ENCODE assay signal across 20 mouse cellular contexts in the genomic region with DNA sequence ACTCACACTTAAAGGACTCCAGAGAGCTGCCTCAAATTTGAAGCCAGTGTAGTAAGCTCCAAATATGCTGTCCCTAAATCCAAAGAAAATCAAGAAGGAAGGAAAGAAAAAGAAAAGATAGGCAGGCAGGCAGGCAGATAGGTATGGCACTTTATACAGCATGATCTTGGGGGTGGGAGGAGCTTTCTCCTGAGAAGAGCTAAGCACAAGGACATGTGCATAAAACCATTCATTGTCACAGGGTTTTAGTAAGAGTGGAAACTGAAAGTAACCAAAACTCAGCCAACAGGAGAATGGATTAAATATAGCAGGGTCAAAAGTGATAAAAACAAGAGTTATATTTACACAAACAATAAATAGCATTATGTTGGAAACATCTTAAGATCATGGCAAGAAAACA. TPM values are rescaled to one million over a fixed set of nuclear protein-coding genes. Genes with fewer than 3 reads are reported as not detected.
DNase-seq lines count a peak whose midpoint lies in the region; ATAC-seq and TF ChIP-seq lines count a peak whose summit lies in the region.
"Had no signal": no experiment of that assay in that cellular context is flagged by ENCODE, and none has a peak within 500 bp of the region (broad histone marks: within the 10 kb centered on the region; RNA-seq: fewer than 3 reads in every experiment).

No protein-coding gene starts in this region.

- H3K9me3 ChIP-seq in midbrain, embryonic 10.5 days (replicated peaks), result no peaks in the 10 kb centered on the region
- H3K9me3 ChIP-seq: hindbrain, embryonic 13.5 days; limb, embryonic 10.5 days; liver, embryonic 12.5 days; lung, embryonic 15.5 days had no signal

- no peaks in the 10 kb centered on the region for H3K27me3 ChIP-seq in midbrain, embryonic 10.5 days (ENCODE audit: low read depth, poor library complexity, severe bottlenecking)
- H3K27me3 ChIP-seq: hindbrain, embryonic 13.5 days; liver, embryonic 12.5 days; lung, embryonic 15.5 days had no signal

- TF ChIP-seq CTCF in gastrocnemius, adult 2 months (IDR thresholded peaks at IDR 0.05), result no peak

- peak; percentile 54 for ATAC-seq in activated CD4-positive, CD25-positive, alpha-beta regulatory T cell, adult 4 months
- ATAC-seq in megakaryocyte progenitor cell, adult 5-6 weeks (replicated peaks; ENCODE audit: poor library complexity), result peak; percentile 50; the same call in 1 of the 2 replicates
- ATAC-seq: liver, embryonic 12.5 days had no signal

- no peaks in the 10 kb centered on the region for H3K36me3 ChIP-seq in midbrain, embryonic 10.5 days
- H3K36me3 ChIP-seq: hindbrain, embryonic 13.5 days; limb, embryonic 10.5 days; liver, embryonic 12.5 days; lung, embryonic 15.5 days had no signal

- no peak overlapping the region for H3K4me3 ChIP-seq in gastrocnemius, adult 2 months
- H3K4me3 ChIP-seq in midbrain, embryonic 10.5 days, result no peak overlapping the region
- H3K4me3 ChIP-seq: hindbrain, embryonic 13.5 days; limb, embryonic 10.5 days; liver, embryonic 12.5 days; lung, embryonic 15.5 days had no signal

- DNase-seq in gastrocnemius, adult 2 months, result no peak
- DNase-seq in gastrocnemius, postnatal 14 days, result no peak
- peak; percentile 63 for DNase-seq in A20 (ENCODE audit: low read depth, low spot score)
- DNase-seq in heart, adult 9 months (ENCODE audit: low spot score in 2 of 2), result no peak
- DNase-seq in thymus, postnatal 14 days, result no peak
- no peak for DNase-seq in midbrain, embryonic 10.5 days (ENCODE audit: low spot score)
- DNase-seq: cerebellum, adult 11 months; cerebellum, postnatal 25 days; gastrocnemius, postnatal 25 days; heart, postnatal 14 days; kidney, adult 9 months; layer of hippocampus, postnatal 36 days; thymus, adult 18-20 months had no signal

- intact Hi-C loops in gastrocnemius, adult 2 months (cut with DNase I), result no loop called here
- intact Hi-C loops in gastrocnemius, postnatal 14 days (cut with DNase I; ENCODE audit: low total_unique reads), result no loop called here

- H3K4me1 ChIP-seq in midbrain, embryonic 10.5 days, result peaks cover 2% of the 10 kb centered on the region; the same call in 1 of the 2 replicates
- H3K4me1 ChIP-seq: hindbrain, embryonic 13.5 days had no signal

- peak overlapping the region; percentile 1; the same call in 1 of the 2 replicates for H3K27ac ChIP-seq in gastrocnemius, adult 2 months
- H3K27ac ChIP-seq in midbrain, embryonic 10.5 days (replicated peaks), result no peak overlapping the region
- H3K27ac ChIP-seq: hindbrain, embryonic 13.5 days; limb, embryonic 10.5 days; liver, embryonic 12.5 days; lung, embryonic 15.5 days had no signal

RNA-seq across cellular contexts. Expression of a gene that starts 14.2 kb away (rescaled TPM):
- total RNA-seq in gastrocnemius, adult 2 months (2021), result 100 to 1,000 TPM; 283 to 349 TPM
- total RNA-seq in gastrocnemius, postnatal 14 days (2021), result 100 to 1,000 TPM; 206 to 221 TPM
- 10 to 100 TPM; 24.3 to 25.1 TPM for polyA plus RNA-seq in activated CD4-positive, CD25-positive, alpha-beta regulatory T cell, adult 4 months (2017; shearing (Covaris generic))
- total RNA-seq in megakaryocyte progenitor cell, adult 5-6 weeks (2015), result 108 and 109 TPM in 2 replicates
- total RNA-seq in megakaryocyte progenitor cell, adult 5-6 weeks (2017), result 75.8 and 86.8 TPM in 2 replicates
- polyA plus RNA-seq in midbrain, embryonic 10.5 days (2016; fragmentation: Nextera tagmentation; extraction: Ambion mirVana), result 30.4 and 33.2 TPM in 2 replicates

RNA-seq across cellular contexts. Expression of a gene that starts 45.1 kb away (rescaled TPM):
- not detected for total RNA-seq in gastrocnemius, adult 2 months (2021)
- under 1 TPM; 0.16 to 0.18 TPM for total RNA-seq in gastrocnemius, postnatal 14 days (2021)
- not detected for polyA plus RNA-seq in activated CD4-positive, CD25-positive, alpha-beta regulatory T cell, adult 4 months (2017; shearing (Covaris generic))
- total RNA-seq in megakaryocyte progenitor cell, adult 5-6 weeks (2015), result not detected in 2 replicates
- total RNA-seq in megakaryocyte progenitor cell, adult 5-6 weeks (2017), result not detected in 2 replicates
- 0.67 and 1.1 TPM in 2 replicates for polyA plus RNA-seq in midbrain, embryonic 10.5 days (2016; fragmentation: Nextera tagmentation; extraction: Ambion mirVana)
- total RNA-seq: gastrocnemius, postnatal 25 days; heart, postnatal 14 days had no signal
- polyA plus RNA-seq: small intestine, adult 2 months had no signal
